Mouse (Mus musculus): ENCODE results near the gene Mnt. TPM values are rescaled to one million over a fixed set of nuclear protein-coding genes. Genes with fewer than 3 reads are reported as not detected.

The Mnt gene
- total RNA-seq, 2 experiments from 2014 or later: 27.4 to 29.3 TPM

DNA sequence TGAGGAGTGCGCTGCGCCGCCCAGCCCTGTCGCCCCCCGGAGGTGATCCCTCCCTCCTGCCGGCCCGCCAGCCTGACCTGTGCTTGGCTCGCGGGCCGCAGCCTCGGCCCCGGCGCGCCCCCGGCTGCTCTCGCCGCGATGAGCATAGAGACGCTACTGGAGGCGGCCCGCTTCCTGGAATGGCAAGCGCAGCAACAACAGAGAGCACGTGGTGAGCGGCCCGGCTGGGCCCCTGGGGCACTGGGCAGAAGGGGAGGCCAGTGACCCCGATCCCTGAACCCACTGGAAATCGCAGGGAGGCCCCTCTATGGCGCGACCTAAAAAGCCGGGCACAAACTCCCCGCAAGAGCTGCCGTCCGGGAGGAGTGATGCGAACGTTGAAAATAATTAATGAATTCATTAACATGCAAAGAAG, 478 bp downstream of the Mnt start:
- intact Hi-C loops (cut with DNase I): loop anchor here (5.0 to 10.0 kb wide), 3 partner anchors 109 to 344 kb away; partner anchors contain the start of genes Cluh, Ovca2 and Pafah1b1
- DNase-seq (ENCODE audit: low spot score in 2 of 2): peak in 1 of 2 experiments; percentile 51

DNA sequence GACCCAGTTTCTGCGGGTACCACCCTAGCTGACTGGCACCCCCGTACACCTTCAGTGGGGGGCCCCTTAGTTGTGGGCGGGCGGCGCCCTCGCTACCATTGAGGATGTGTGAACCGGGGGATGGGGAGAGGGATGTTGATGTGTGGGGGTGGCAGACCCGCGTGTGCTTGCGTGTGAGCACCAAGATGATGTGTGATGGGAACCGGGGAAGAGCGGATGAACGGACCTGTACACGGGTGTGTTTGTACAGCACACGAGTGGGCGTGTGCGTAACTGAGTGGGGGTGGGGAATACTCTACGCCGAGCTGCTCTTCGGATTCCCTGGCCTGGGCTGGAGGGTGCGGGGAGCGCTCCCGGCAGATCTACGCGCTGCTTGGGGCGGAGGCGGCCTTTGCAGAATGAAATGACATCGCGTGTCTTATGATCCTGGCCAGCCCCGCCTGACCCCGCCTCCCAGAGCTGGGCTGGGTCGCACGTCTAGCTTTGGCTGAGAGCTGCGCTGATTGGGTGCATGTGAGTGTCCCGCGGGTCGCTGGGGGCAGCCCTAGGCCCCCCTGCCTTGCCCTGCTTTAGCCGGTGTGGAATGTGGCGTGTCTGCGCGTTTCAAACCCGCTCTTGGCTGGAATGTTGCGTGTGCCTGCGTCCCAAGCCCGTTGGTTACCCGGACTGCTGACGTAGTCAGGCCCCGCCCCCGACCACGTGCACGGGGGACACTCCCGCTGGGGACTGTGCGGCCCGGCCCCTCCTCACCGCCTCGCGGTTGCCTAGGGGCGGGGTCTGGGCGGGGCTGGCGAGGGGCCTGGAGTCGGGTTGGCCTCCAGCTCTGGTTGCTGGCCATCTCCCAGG, 1.1 kb downstream of the Mnt start:
- intact Hi-C loops (cut with DNase I): loop anchor here (5.0 to 10.0 kb wide), 3 partner anchors 110 to 343 kb away; partner anchors contain the start of genes Cluh, Ovca2 and Pafah1b1
- peak; percentile 97 to 98 for DNase-seq (ENCODE audit: low spot score in 2 of 2)

- DNase-seq (ENCODE audit: low spot score in 2 of 2): peak; percentile 61 to 77
- intact Hi-C loops (cut with DNase I): loop anchor here (5.0 to 10.0 kb wide), 3 partner anchors 110 to 342 kb away; partner anchors contain the start of genes Cluh, Ovca2 and Pafah1b1
Observed at GRCm38 (mm10) chr11:74832503-74833143, 1.9 kb downstream of the Mnt start.

GRCm38 (mm10) chr11:74833536-74834358, 3.0 kb downstream of the Mnt start:
- intact Hi-C loops (cut with DNase I): loop anchor here (5.0 to 10.0 kb wide), 3 partner anchors 111 to 341 kb away; partner anchors contain the start of genes Cluh, Ovca2 and Pafah1b1
- no peak for DNase-seq (ENCODE audit: low spot score in 2 of 2)

DNA sequence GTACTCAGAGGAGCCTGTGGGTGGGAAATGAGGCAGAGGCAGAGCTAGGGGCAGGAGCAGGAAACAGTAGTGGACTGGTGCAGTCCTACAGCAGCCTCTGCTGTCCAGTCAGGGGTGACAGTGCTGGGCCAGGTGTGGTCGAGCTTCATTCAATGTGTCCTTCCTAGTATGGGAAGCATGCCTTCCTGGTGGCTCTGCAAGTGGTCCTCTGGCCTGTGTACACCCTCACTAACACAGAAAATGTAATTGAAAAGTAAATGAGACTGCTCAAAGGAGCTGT, 3.6 kb downstream of the Mnt start:
- intact Hi-C loops (cut with DNase I): loop anchor here (5.0 to 10.0 kb wide), 3 partner anchors 112 to 341 kb away; partner anchors contain the start of genes Cluh, Ovca2 and Pafah1b1
- DNase-seq (ENCODE audit: low spot score in 2 of 2): no peak

GRCm38 (mm10) chr11:74834650-74835277, 4.0 kb downstream of the Mnt start:
- no peak for DNase-seq (ENCODE audit: low spot score in 2 of 2)
- intact Hi-C loops (cut with DNase I): loop anchor here (5.0 to 10.0 kb wide), 4 partner anchors 112 to 340 kb away; partner anchors contain the start of genes Cluh, Ovca2 and Pafah1b1

- intact Hi-C loops (cut with DNase I): loop anchor here (5.0 to 10.0 kb wide), 2 partner anchors 198 to 339 kb away; partner anchors contain the start of gene Ovca2
- DNase-seq (ENCODE audit: low spot score in 2 of 2): no peak
Observed at GRCm38 (mm10) chr11:74835593-74836224, 5.0 kb downstream of the Mnt start.

GRCm38 (mm10) chr11:74836225-74837055, 5.7 kb downstream of the Mnt start:
- no peak for DNase-seq (ENCODE audit: low spot score in 2 of 2)
- intact Hi-C loops (cut with DNase I): loop anchor here (5.0 to 10.0 kb wide), 2 partner anchors 199 to 338 kb away; partner anchors contain the start of gene Ovca2

DNA sequence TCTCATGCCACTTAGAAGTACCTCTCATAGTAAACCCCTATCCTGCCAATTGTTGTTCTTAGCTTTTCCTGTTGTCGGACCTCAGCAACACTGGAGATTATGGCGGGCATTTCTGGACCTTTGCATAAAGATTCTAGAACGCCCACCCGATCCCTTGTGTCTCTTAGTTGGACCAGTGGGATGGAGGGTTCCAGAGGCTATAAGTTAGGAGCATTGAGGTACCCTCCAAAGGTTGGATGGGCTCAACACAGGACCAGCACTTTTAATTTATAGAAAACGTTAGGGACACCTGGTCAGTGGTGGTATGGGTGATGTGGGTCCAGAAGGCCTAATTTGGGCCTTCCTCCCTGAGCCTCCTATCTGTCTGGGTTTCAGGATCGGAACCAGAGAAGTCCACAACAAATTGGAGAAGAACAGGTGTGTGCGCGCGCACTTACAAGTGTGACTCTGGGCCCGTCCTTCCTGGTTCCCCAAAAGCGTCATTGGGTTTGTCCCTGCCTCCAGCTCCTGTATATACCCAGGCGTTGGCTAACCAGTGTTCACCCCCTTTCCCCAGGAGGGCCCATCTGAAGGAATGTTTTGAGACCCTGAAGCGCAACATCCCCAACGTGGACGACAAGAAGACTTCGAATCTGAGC, 6.5 kb downstream of the Mnt start:
- DNase-seq (ENCODE audit: low spot score in 2 of 2): no peak
- intact Hi-C loops (cut with DNase I): loop anchor here (5.0 to 10.0 kb wide), 2 partner anchors 200 to 338 kb away; partner anchors contain the start of gene Ovca2

GRCm38 (mm10) chr11:74837694-74838431, 7.1 kb downstream of the Mnt start:
- peak; percentile 92 to 96 for DNase-seq (ENCODE audit: low spot score in 2 of 2)
- intact Hi-C loops (cut with DNase I): loop anchor here (1.0 to 10.0 kb wide), 3 partner anchors 8 to 337 kb away; partner anchors contain the start of genes Mnt and Ovca2

GRCm38 (mm10) chr11:74838441-74838840, 7.7 kb downstream of the Mnt start:
- intact Hi-C loops (cut with DNase I): loop anchor here (1.0 to 10.0 kb wide), 3 partner anchors 8 to 336 kb away; partner anchors contain the start of genes Mnt and Ovca2
- peak; percentile 90 to 93 for DNase-seq (ENCODE audit: low spot score in 2 of 2)

GRCm38 (mm10) chr11:74838971-74839370, 8.3 kb downstream of the Mnt start:
- peak; percentile 69 to 95 for DNase-seq (ENCODE audit: low spot score in 2 of 2)
- intact Hi-C loops (cut with DNase I): loop anchor here (1.0 to 10.0 kb wide), 3 partner anchors 9 to 336 kb away; partner anchors contain the start of genes Mnt and Ovca2

DNA sequence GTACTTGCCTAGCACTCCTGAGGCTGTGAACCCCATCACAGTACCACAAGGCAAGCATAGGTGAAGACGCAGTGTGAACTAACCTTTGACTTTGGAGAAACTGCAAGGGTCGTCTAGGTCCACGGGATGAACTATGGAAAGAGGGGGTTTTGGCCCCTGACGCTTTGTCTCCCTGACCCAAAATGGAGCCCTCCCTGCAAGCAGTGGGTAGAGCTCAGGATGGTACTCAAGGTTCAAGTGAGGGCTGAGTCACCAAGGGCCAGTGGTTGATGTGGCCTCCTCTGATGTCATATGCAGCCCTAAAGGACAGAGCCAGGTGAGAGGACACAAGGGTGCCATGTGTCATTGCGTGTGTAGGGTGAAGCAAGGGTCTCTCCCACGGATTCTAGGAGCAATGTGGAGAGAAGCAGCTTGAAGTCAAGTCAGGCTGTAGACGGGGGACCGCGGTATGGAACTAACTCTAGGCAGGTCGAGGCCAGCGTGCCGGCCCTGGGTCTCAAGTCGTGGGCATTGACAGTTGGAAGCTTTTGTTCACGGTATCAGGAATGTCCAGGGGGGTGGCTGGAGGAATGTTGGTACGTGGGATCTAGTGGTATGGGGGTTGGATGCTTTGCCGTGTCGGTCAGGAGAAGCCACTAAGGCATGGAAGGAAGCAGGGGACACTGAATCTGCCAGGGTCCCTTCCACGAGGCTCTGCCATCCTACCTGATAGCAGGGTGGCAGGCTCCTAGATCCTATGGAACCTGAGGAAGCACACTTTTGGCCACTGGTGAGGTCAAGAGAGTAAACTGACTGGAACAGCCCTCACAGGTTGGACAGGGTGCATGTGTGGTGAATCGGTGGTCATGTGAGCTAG, 9.4 kb downstream of the Mnt start:
- DNase-seq (ENCODE audit: low spot score in 2 of 2): no peak
- intact Hi-C loops (cut with DNase I): loop anchor here (5.0 to 10.0 kb wide), 2 partner anchors 203 to 335 kb away; partner anchors contain the start of gene Ovca2

GRCm38 (mm10) chr11:74840739-74841138, 10.0 kb downstream of the Mnt start:
- DNase-seq (ENCODE audit: low spot score in 2 of 2): no peak
- intact Hi-C loops (cut with DNase I): no loop called here

DNA sequence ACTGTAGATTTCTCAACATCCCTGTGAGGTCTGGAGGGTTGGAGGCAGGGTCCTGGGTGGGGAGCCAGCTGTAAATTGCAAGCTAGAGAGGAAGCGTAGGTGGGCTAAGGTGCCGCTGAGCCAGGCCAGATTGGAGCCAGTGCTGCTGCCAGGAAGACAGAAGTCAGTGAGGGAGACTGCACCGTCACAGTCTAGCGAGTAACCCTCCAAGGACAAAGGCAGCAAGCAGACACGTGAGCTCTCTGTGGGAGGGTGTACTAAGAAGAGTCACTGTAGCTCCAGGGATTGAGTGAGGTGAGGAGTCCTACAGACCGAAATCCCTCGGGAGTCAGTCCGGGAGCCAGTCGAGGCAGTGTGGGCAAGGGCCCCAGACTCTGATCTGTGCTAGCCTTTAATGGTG, 10.6 kb downstream of the Mnt start:
- intact Hi-C loops (cut with DNase I): no loop called here
- DNase-seq (ENCODE audit: low spot score in 2 of 2): peak in 1 of 2 experiments; percentile 54
